Mouse (Mus musculus): ENCODE measurements around the gene Grhl1. TPM values are rescaled to one million over a fixed set of nuclear protein-coding genes. Genes with fewer than 3 reads are reported as not detected.

The Grhl1 gene
- polyA plus RNA-seq, 1 experiment from 2014 or later = 0.61 TPM

DNA sequence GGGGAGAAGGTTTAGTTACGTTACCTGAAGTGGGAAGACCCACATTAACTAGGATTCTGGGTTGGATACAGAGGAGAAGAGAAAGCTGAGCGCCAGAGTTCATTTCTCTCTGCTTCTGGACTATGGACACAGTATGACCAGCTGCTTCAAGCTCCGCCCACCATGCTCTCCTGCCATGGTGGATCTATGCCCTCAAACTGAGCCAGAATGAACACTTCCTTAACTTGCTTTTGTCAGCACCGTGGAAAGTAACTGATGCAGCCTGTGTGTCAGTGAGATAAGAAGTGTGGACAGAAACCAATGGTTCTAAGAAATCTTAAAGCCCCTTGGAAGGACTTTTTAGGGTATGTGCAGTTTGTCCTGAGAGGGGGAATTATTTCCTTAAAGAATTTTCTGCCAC lies 86.9 kb downstream of the Grhl1 start:
- H3K36me3 ChIP-seq (ENCODE audit: control insufficient read depth, insufficient read depth, low read length) = peaks cover 6% of the 10 kb centered on the region
- DNase-seq (ENCODE audit: low spot score) = no peak
- H3K9me3 ChIP-seq (ENCODE audit: control insufficient read depth, low read length) = no peaks in the 10 kb centered on the region
- no peak overlapping the region for H3K9ac ChIP-seq (ENCODE audit: low read length)
- H3K4me2 ChIP-seq (ENCODE audit: low read depth) = no peak overlapping the region
- WGBS = 92% methylated on average over 4 of the region's 4 CpGs
- no peak for ATAC-seq (ENCODE audit: insufficient read depth, low FRiP score, low TSS enrichment)
- no peak overlapping the region for H3K27ac ChIP-seq (ENCODE audit: low read depth, low read length)
- H3K27me3 ChIP-seq (ENCODE audit: control insufficient read depth, insufficient read depth, low read length) = no peaks in the 10 kb centered on the region
- H3K4me3 ChIP-seq (ENCODE audit: low read depth, low read length) = no peak overlapping the region
- 0 out of 2 replicates have a peak, but pooled peaks cover 4% of the 10 kb centered on the region for H3K4me1 ChIP-seq (ENCODE audit: control insufficient read depth, insufficient read depth, low read length)

DNA sequence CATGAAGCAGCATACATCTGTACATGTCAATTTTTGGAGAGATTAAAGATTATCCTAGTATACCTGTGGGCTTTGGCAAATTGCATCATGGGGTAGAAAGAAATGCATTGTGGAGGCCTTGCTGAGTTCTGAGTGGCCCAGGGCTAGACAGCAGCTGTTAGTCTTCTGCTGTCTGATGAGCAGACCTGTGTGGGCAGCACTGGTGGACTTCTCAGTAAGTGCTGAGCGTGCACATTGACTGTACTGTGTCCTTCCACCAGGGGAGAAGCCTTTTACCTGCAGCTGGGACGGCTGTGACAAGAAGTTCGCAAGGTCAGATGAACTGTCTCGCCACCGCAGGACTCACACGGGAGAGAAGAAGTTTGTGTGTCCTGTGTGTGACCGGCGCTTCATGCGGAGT lies 87.8 kb downstream of the Grhl1 start:
- WGBS = 91% methylated on average over 9 of the region's 9 CpGs
- Histone ChIP-seq H3K27me3 (ENCODE audit: control insufficient read depth, insufficient read depth, low read length) (no peaks in the 10 kb centered on the region), H3K9ac (ENCODE audit: low read length) (no peak overlapping the region), H3K36me3 (ENCODE audit: control insufficient read depth, insufficient read depth, low read length) (peaks cover 2% of the 10 kb centered on the region; the same call in 1 of the 2 replicates), H3K4me3 (ENCODE audit: low read depth, low read length) (no peak overlapping the region), H3K27ac (ENCODE audit: low read depth, low read length) (no peak overlapping the region), H3K4me1 (ENCODE audit: control insufficient read depth, insufficient read depth, low read length) (no peaks in the 10 kb centered on the region), H3K9me3 (ENCODE audit: control insufficient read depth, low read length) (no peaks in the 10 kb centered on the region), H3K4me2 (ENCODE audit: low read depth) (no peak overlapping the region)
- ATAC-seq (ENCODE audit: insufficient read depth, low FRiP score, low TSS enrichment) (no peak), DNase-seq (ENCODE audit: low spot score) (no peak)

DNA sequence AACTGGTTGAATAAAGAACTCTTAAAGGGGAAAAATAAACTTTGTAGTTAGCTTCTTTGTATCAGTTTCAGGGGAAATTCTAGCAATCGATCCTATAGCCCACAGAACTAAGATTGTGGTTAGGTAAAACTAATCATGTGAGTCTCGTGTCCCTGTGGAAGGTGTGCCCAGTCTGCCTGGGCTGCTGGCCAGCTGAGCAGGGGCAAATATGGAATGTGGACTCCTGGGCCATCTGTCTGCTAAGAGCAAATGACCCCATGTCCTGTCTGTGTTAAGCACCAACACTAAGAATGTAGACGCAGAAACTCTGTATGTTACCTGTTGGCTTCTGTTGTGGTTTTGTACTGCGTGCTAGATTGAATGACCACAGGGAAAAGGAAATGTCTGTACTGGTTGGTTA lies 89.0 kb downstream of the Grhl1 start:
- H3K9me3 ChIP-seq (ENCODE audit: control insufficient read depth, low read length) = no peaks in the 10 kb centered on the region
- ATAC-seq (ENCODE audit: insufficient read depth, low FRiP score, low TSS enrichment) = no peak
- no peak overlapping the region for H3K27ac ChIP-seq (ENCODE audit: low read depth, low read length)
- no peaks in the 10 kb centered on the region for H3K4me1 ChIP-seq (ENCODE audit: control insufficient read depth, insufficient read depth, low read length)
- 88% methylated on average over 4 of the region's 4 CpGs for WGBS
- H3K9ac ChIP-seq (ENCODE audit: low read length) = no peak overlapping the region
- DNase-seq (ENCODE audit: low spot score) = no peak
- H3K36me3 ChIP-seq (ENCODE audit: control insufficient read depth, insufficient read depth, low read length) = no peaks in the 10 kb centered on the region; the same call in 1 of the 2 replicates
- no peak overlapping the region for H3K4me3 ChIP-seq (ENCODE audit: low read depth, low read length)
- H3K4me2 ChIP-seq (ENCODE audit: low read depth) = no peak overlapping the region
- H3K27me3 ChIP-seq (ENCODE audit: control insufficient read depth, insufficient read depth, low read length) = no peaks in the 10 kb centered on the region

DNA sequence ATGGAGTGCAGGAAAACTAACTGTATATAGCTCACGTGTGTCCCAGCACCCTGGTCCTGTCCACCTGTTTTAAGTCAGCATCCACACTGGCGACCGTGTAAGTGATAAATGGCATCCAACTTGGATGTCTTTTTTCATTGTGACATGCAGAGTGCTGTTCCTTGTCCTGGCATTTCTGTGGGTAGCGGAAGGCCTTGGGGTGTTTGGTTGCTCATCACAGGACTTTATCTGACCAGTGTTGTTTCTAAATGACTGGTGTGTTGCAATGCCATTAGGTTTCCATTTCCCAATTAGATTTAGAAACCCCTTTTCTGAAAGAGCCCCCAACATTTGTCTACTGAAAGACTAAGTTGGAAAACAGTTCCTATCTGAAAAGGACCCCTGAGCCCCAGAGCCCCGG lies 90.0 kb downstream of the Grhl1 start:
- no peak for DNase-seq (ENCODE audit: low spot score)
- H3K4me3 ChIP-seq (ENCODE audit: low read depth, low read length) = no peak overlapping the region
- no peaks in the 10 kb centered on the region for H3K4me1 ChIP-seq (ENCODE audit: control insufficient read depth, insufficient read depth, low read length)
- H3K4me2 ChIP-seq (ENCODE audit: low read depth) = no peak overlapping the region
- no peak overlapping the region for H3K9ac ChIP-seq (ENCODE audit: low read length)
- ATAC-seq (ENCODE audit: insufficient read depth, low FRiP score, low TSS enrichment) = no peak
- no peak overlapping the region for H3K27ac ChIP-seq (ENCODE audit: low read depth, low read length)
- H3K36me3 ChIP-seq (ENCODE audit: control insufficient read depth, insufficient read depth, low read length) = no peaks in the 10 kb centered on the region; the same call in 1 of the 2 replicates
- no peaks in the 10 kb centered on the region for H3K27me3 ChIP-seq (ENCODE audit: control insufficient read depth, insufficient read depth, low read length)
- H3K9me3 ChIP-seq (ENCODE audit: control insufficient read depth, low read length) = no peaks in the 10 kb centered on the region
- 89% methylated on average over 5 of the region's 5 CpGs for WGBS

Other genes with a start within 250 kb of the Grhl1 start
- 30.0 and 33.2 TPM in 2 replicates for gene Taf1b, start 73.9 kb upstream of the Grhl1 start, polyA plus RNA-seq (2014; fragmentation: Nextera tagmentation; extraction: Ambion mirVana)
- 14.5 and 16.0 TPM in 2 replicates for gene Klf11, start 79.0 kb downstream of the Grhl1 start, polyA plus RNA-seq (2014; fragmentation: Nextera tagmentation; extraction: Ambion mirVana)
- gene Cys1, start 109.5 kb downstream of the Grhl1 start, polyA plus RNA-seq (2014; fragmentation: Nextera tagmentation; extraction: Ambion mirVana) = 0.62 and 1.3 TPM in 2 replicates
- gene Rrm2, start 136.0 kb downstream of the Grhl1 start, polyA plus RNA-seq (2014; fragmentation: Nextera tagmentation; extraction: Ambion mirVana) = 389 and 409 TPM in 2 replicates

Data from neural tube, embryonic 11.5 days (tissue).